Mouse (Mus musculus): ENCODE measurements around the gene Dmrtb1. TPM values are rescaled to one million over a fixed set of nuclear protein-coding genes. Genes with fewer than 3 reads are reported as not detected.

The Dmrtb1 gene
- polyA plus RNA-seq, 2 experiments: 0.18 to 0.23 TPM

DNA sequence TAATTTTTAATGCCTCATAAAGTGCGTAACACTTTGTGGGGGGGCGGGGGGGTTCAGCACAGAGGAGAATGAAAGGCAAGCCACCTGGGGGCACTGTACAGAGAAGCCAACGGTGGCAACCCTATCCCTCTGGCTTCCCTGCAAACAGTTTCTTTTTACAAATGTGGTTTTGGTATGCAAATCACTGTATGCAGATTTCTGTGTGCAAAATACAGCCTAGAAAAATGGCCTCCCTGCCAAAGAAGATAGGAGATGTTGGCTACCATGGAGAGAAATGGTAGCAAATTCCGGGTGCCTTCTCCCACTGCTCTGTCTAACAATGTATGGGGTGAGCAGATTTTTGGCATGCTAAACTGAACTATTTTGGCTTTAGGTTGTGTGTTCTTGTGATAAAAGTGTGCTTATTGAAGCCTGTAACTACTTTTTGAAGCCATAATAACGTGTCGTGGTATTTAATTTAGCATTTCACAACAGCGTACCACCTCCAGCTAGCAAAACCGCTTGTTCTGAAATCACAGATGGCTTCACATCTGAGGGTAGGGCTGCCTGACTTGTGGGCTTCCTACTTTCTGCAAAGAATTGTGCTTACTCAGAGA lies 33.8 kb upstream of the Dmrtb1 start:
- DNase-seq (ENCODE audit: low spot score): no peak
- H3K4me1 ChIP-seq (ENCODE audit: control insufficient read depth, insufficient read depth, low read length): no peaks in the 10 kb centered on the region
- no peak for ATAC-seq (ENCODE audit: low FRiP score, low read depth)
- 62% methylated on average over 8 of the region's 8 CpGs for WGBS
- H3K9me3 ChIP-seq (ENCODE audit: control insufficient read depth, low read length): no peaks in the 10 kb centered on the region
- no peak for TF ChIP-seq POLR2A (IDR thresholded peaks at IDR 0.05; ENCODE audit: borderline replicate concordance, extremely low read depth, insufficient read depth, insufficient read length)
- H3K9ac ChIP-seq (ENCODE audit: low read depth, low read length, severe bottlenecking): no peak overlapping the region
- no peak overlapping the region for H3K4me2 ChIP-seq (replicated peaks; ENCODE audit: low read depth, low read length, severe bottlenecking)
- no peak overlapping the region for H3K27ac ChIP-seq (replicated peaks; ENCODE audit: low read depth, low read length)
- no peaks in the 10 kb centered on the region for H3K36me3 ChIP-seq (ENCODE audit: control insufficient read depth, insufficient read depth, low read length)
- H3K4me3 ChIP-seq (replicated peaks; ENCODE audit: low read length): no peak overlapping the region
- no peaks in the 10 kb centered on the region for H3K27me3 ChIP-seq (ENCODE audit: control insufficient read depth, insufficient read depth, low read length)

DNA sequence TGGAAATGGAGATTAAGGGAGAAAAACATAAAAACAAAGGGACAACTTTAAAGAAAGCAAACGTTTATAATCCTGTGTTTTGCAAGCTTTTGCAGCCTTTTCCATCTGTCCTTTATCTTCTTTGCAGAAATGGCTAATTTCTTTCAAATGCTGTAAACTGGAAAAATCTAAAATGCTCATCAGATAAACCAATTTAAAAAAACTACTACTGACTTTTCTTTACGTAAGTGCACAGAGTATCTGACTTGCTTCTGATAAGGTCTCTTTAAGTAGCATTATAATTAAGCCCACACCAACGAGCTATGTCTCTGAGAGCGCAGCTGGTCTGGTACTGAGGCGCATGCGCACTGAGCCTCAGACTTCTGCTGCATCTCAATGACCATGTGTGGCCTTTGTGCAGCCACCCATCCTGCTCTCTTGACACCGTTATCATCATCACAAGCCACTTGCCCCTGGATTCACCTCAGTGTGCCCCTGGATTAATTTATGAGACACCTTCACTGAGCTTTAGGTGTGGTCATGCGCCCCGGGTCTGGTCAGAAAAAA lies 32.8 kb upstream of the Dmrtb1 start:
- no peak overlapping the region for H3K4me2 ChIP-seq (replicated peaks; ENCODE audit: low read depth, low read length, severe bottlenecking)
- no peaks in the 10 kb centered on the region for H3K36me3 ChIP-seq (ENCODE audit: control insufficient read depth, insufficient read depth, low read length)
- DNase-seq (ENCODE audit: low spot score) (no peak), ATAC-seq (ENCODE audit: low FRiP score, low read depth) (no peak)
- no peak overlapping the region for H3K4me3 ChIP-seq (replicated peaks; ENCODE audit: low read length)
- H3K4me1 ChIP-seq (ENCODE audit: control insufficient read depth, insufficient read depth, low read length): no peaks in the 10 kb centered on the region
- H3K27ac ChIP-seq (replicated peaks; ENCODE audit: low read depth, low read length): no peak overlapping the region
- no peak for TF ChIP-seq POLR2A (IDR thresholded peaks at IDR 0.05; ENCODE audit: borderline replicate concordance, extremely low read depth, insufficient read depth, insufficient read length)
- H3K9me3 ChIP-seq (ENCODE audit: control insufficient read depth, low read length): no peaks in the 10 kb centered on the region
- no peaks in the 10 kb centered on the region for H3K27me3 ChIP-seq (ENCODE audit: control insufficient read depth, insufficient read depth, low read length)
- H3K9ac ChIP-seq (ENCODE audit: low read depth, low read length, severe bottlenecking): no peak overlapping the region
- WGBS: 68% methylated on average over 9 of the region's 9 CpGs

DNA sequence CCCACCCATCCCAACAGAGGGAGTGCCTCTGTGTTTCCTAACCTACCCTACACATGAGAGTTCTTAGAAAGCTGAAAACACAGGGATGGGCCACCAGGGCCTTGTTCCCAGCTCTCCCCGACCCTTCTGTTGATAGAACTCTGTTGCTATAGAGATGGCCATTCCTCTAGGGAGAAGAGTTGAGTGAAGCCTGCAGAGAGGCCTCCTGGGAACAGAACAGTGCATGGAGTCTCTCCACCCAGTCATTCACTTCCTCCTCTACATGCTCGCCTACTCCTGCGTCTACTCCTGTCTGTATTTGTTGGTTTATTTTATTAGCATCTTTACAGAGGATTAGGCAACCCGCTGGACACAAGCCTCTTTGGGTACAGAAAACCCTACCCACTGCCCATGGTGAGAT lies 22.9 kb upstream of the Dmrtb1 start:
- H3K4me3 ChIP-seq (replicated peaks; ENCODE audit: low read length): no peak overlapping the region
- no peaks in the 10 kb centered on the region for H3K27me3 ChIP-seq (ENCODE audit: control insufficient read depth, insufficient read depth, low read length)
- no peak overlapping the region for H3K27ac ChIP-seq (replicated peaks; ENCODE audit: low read depth, low read length)
- DNase-seq (ENCODE audit: low spot score) (no peak), ATAC-seq (ENCODE audit: low FRiP score, low read depth) (no peak)
- WGBS: 80% methylated on average over 4 of the region's 4 CpGs
- no peak overlapping the region for H3K4me2 ChIP-seq (replicated peaks; ENCODE audit: low read depth, low read length, severe bottlenecking)
- no peaks in the 10 kb centered on the region for H3K9me3 ChIP-seq (ENCODE audit: control insufficient read depth, low read length)
- TF ChIP-seq POLR2A (IDR thresholded peaks at IDR 0.05; ENCODE audit: borderline replicate concordance, extremely low read depth, insufficient read depth, insufficient read length): no peak
- no peaks in the 10 kb centered on the region for H3K36me3 ChIP-seq (ENCODE audit: control insufficient read depth, insufficient read depth, low read length)
- H3K4me1 ChIP-seq (ENCODE audit: control insufficient read depth, insufficient read depth, low read length): no peaks in the 10 kb centered on the region
- H3K9ac ChIP-seq (ENCODE audit: low read depth, low read length, severe bottlenecking): no peak overlapping the region

DNA sequence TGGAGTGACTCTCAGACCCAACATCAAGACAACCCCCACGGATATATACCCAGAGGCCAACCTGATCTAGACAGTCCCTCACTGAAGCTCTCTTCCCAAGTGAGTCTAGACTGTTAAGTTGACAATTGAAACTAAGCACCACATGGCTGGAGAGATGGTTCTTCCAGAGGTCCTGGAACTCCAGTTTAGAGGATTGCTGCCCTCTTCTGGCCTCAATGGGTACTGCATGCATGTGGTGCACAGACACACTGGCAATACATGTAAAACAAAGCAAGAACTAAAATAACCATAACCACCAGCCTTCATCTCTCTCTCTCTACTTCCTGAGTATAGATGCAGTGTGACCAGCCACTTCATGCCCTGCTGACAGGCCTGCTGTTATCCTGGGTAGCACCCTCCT lies 20.2 kb upstream of the Dmrtb1 start:
- Histone ChIP-seq H3K36me3 (ENCODE audit: control insufficient read depth, insufficient read depth, low read length) (no peaks in the 10 kb centered on the region), H3K27me3 (ENCODE audit: control insufficient read depth, insufficient read depth, low read length) (no peaks in the 10 kb centered on the region), H3K9me3 (ENCODE audit: control insufficient read depth, low read length) (no peaks in the 10 kb centered on the region), H3K27ac (replicated peaks; ENCODE audit: low read depth, low read length) (no peak overlapping the region), H3K4me1 (ENCODE audit: control insufficient read depth, insufficient read depth, low read length) (no peaks in the 10 kb centered on the region), H3K9ac (ENCODE audit: low read depth, low read length, severe bottlenecking) (no peak overlapping the region), H3K4me2 (replicated peaks; ENCODE audit: low read depth, low read length, severe bottlenecking) (no peak overlapping the region), H3K4me3 (replicated peaks; ENCODE audit: low read length) (no peak overlapping the region)
- no peak for DNase-seq (ENCODE audit: low spot score)
- 86% methylated on average over 1 of the region's 1 CpGs for WGBS
- TF ChIP-seq POLR2A (IDR thresholded peaks at IDR 0.05; ENCODE audit: borderline replicate concordance, extremely low read depth, insufficient read depth, insufficient read length): no peak
- no peak for ATAC-seq (ENCODE audit: low FRiP score, low read depth)

DNA sequence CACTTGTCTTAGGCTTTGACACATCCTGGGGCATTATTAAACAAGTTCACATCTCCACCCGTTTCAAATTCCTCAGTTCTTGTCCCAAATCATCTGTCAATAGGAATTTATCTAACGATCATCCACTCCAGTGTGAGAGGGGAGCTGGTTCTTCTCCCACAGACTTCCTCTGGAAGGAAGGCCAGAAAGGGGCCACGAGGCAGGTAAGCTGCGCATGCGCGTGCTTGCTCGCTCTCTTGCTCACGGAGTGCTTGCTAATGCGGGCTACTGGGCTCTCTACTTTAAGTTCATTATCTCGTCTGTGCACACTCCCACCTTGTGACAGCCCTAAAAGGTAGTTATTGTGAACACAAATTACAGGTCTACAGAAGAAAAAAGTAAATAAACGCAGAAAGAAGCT lies 17.6 kb upstream of the Dmrtb1 start:
- TF ChIP-seq POLR2A (IDR thresholded peaks at IDR 0.05; ENCODE audit: borderline replicate concordance, extremely low read depth, insufficient read depth, insufficient read length): no peak
- H3K4me2 ChIP-seq (replicated peaks; ENCODE audit: low read depth, low read length, severe bottlenecking): no peak overlapping the region
- ATAC-seq (ENCODE audit: low FRiP score, low read depth) (no peak), DNase-seq (ENCODE audit: low spot score) (no peak)
- no peaks in the 10 kb centered on the region for H3K36me3 ChIP-seq (ENCODE audit: control insufficient read depth, insufficient read depth, low read length)
- no peaks in the 10 kb centered on the region for H3K4me1 ChIP-seq (ENCODE audit: control insufficient read depth, insufficient read depth, low read length)
- H3K9me3 ChIP-seq (ENCODE audit: control insufficient read depth, low read length): no peaks in the 10 kb centered on the region
- H3K27me3 ChIP-seq (ENCODE audit: control insufficient read depth, insufficient read depth, low read length): no peaks in the 10 kb centered on the region
- no peak overlapping the region for H3K9ac ChIP-seq (ENCODE audit: low read depth, low read length, severe bottlenecking)
- 77% methylated on average over 11 of the region's 11 CpGs for WGBS
- H3K27ac ChIP-seq (replicated peaks; ENCODE audit: low read depth, low read length): no peak overlapping the region
- H3K4me3 ChIP-seq (replicated peaks; ENCODE audit: low read length): no peak overlapping the region

All from limb, embryonic 14.5 days (tissue).